Comparison of ENCODE assay signal across 8 mouse cellular contexts in the genomic region with DNA sequence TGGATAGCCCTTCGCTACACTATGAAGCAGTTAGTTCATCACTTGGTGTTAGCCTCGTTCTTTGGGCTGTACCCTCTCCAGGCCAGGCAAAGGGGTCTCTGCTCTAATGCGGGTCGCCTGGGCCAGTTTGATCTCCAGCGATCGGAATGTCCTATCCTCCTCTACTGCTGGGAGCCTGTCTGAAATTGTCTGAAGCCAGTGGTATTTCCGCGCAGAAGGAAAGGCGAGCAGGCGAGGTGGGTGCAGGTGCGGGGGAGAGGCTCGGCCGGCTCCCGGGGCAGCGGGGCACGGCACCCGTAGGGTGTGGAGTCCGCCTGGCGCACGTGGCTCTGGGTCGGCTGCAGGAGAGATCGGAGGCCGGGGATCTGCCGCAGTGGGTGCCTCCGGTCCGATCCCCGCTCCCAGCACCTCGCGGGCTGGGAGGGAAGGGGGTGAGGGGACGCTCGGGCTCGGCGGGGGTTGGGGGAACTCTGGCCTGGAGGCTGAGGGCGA.
DNase-seq lines count a peak whose midpoint lies in the region; ATAC-seq lines count a peak whose summit lies in the region.

No protein-coding gene starts in this region.

- peaks cover 54% of the 10 kb centered on the region for H3K27me3 ChIP-seq in intestine, embryonic 15.5 days (replicated peaks)
- peaks cover 82% of the 10 kb centered on the region for H3K27me3 ChIP-seq in midbrain, embryonic 12.5 days

- no peak overlapping the region for H3K27ac ChIP-seq in intestine, embryonic 15.5 days
- H3K27ac ChIP-seq in midbrain, embryonic 12.5 days (replicated peaks) = peak overlapping the region; percentile 35

- H3K9ac ChIP-seq in intestine, embryonic 15.5 days = peak overlapping the region; percentile 27; the same call in 1 of the 2 replicates
- peak overlapping the region; percentile 60 for H3K9ac ChIP-seq in midbrain, embryonic 12.5 days (replicated peaks)

- no peaks in the 10 kb centered on the region for H3K9me3 ChIP-seq in intestine, embryonic 15.5 days
- H3K9me3 ChIP-seq in midbrain, embryonic 12.5 days = no peaks in the 10 kb centered on the region

- WGBS in intestine, embryonic 15.5 days = under 1% methylated on average over 34 of the region's 34 CpGs
- 0% methylated on average over 28 of the region's 34 CpGs for WGBS in midbrain, embryonic 12.5 days

- H3K36me3 ChIP-seq in intestine, embryonic 15.5 days = no peaks in the 10 kb centered on the region
- H3K36me3 ChIP-seq in midbrain, embryonic 12.5 days = no peaks in the 10 kb centered on the region

- DNase-seq in adrenal gland, adult 18-20 months (ENCODE audit: low spot score in 2 of 2) = peak; percentile 26 to 31
- no peak for DNase-seq in adrenal gland, adult 8-10 months
- peak; percentile 15 for DNase-seq in thymus, postnatal 4 days
- DNase-seq in thymus, postnatal 10 days (ENCODE audit: low spot score in 2 of 2) = no peak
- no peak for DNase-seq in T-cell, adult 2 months (ENCODE audit: low spot score)
- no peak for DNase-seq in thymus, postnatal 0 days (ENCODE audit: low spot score)

- peak overlapping the region; percentile 94 for H3K4me2 ChIP-seq in intestine, embryonic 15.5 days (replicated peaks)
- H3K4me2 ChIP-seq in midbrain, embryonic 12.5 days (replicated peaks) = peak overlapping the region; percentile 84

- H3K4me3 ChIP-seq in intestine, embryonic 15.5 days (replicated peaks) = peak overlapping the region; percentile 40
- peak overlapping the region; percentile 49 for H3K4me3 ChIP-seq in midbrain, embryonic 12.5 days

- ATAC-seq in intestine, embryonic 15.5 days = peak; percentile 75
- peak; percentile 62 for ATAC-seq in midbrain, embryonic 12.5 days (ENCODE audit: low FRiP score, low read depth)

- peaks cover 13% of the 10 kb centered on the region for H3K4me1 ChIP-seq in intestine, embryonic 15.5 days (replicated peaks)
- peaks cover 21% of the 10 kb centered on the region for H3K4me1 ChIP-seq in midbrain, embryonic 12.5 days

Comparison
In these comparisons a context has a peak if more than half of its experiments do, and no peak if none do; other contexts are left out.
1. DNase-seq: peak in adrenal gland, adult 18-20 months (2 of 2) and thymus, postnatal 4 days (single experiment); none in adrenal gland, adult 8-10 months (single experiment), thymus, postnatal 10 days (0 of 2), T-cell, adult 2 months (single experiment) and thymus, postnatal 0 days (single experiment).